Mouse (Mus musculus) liver, postnatal 0 days (tissue): ENCODE data around the gene Nrm. TPM values are rescaled to one million over a fixed set of nuclear protein-coding genes. Genes with fewer than 3 reads are reported as not detected.

Source experiments
- ATAC-seq: fragments of 200-750 bp; cut with Nextera tagmentation; 2 replicates; pipeline ENCODE4 v1.8.0; 2017; ENCODE audit warnings: mild to moderate bottlenecking, moderate library complexity
- DNase-seq: peaks from one replicate; pipeline ENCODE4 v3.0.0-alpha.2; 2016
- H3K27ac ChIP-seq: fragments of 300-500 bp; sonication (generic); 2 replicates; pipeline ENCODE4 v1.5.1; 2014; ENCODE audit warnings: antibody characterized with exemption, moderate library complexity, mild to moderate bottlenecking, low read depth
- H3K27me3 ChIP-seq: fragments of 300-500 bp; sonication (generic); 2 replicates; pipeline ENCODE4 v1.6.1; 2014; ENCODE audit warnings: low read length, control low read depth, mixed read lengths; ENCODE audit not compliant: insufficient read depth
- H3K36me3 ChIP-seq: fragments of 300-500 bp; sonication (generic); replicated peaks from 2 replicates; pipeline ENCODE4 v1.6.1; 2014; ENCODE audit warnings: mild to moderate bottlenecking, control low read depth, low read length, moderate library complexity, mixed read lengths; ENCODE audit not compliant: insufficient read depth
- H3K4me1 ChIP-seq: fragments of 300-500 bp; sonication (generic); 2 replicates; pipeline ENCODE4 v1.6.1; 2014; ENCODE audit warnings: antibody characterized with exemption, mild to moderate bottlenecking, control low read depth; ENCODE audit not compliant: insufficient read depth
- H3K4me2 ChIP-seq: fragments of 300-500 bp; sonication (generic); 2 replicates; pipeline ENCODE4 v1.6.1; 2014; ENCODE audit warnings: low read depth, mild to moderate bottlenecking, low read length, moderate library complexity, mixed read lengths
- H3K4me3 ChIP-seq: fragments of 300-500 bp; sonication (generic); 2 replicates; pipeline ENCODE4 v1.5.1; 2014; ENCODE audit warnings: low read depth, low read length
- H3K9ac ChIP-seq: fragments of 300-500 bp; sonication (generic); replicated peaks from 2 replicates; pipeline ENCODE4 v1.6.1; 2014; ENCODE audit warnings: mild to moderate bottlenecking, moderate library complexity
- H3K9me3 ChIP-seq: fragments of 300-500 bp; sonication (generic); 2 replicates; pipeline ENCODE4 v1.6.1; 2016; ENCODE audit warnings: mild to moderate bottlenecking, control low read depth, low read length, mixed read lengths
- CTCF ChIP-seq: sonication (generic); IDR thresholded peaks from 2 replicates; pipeline ENCODE4 v1.5.1; 2016; ENCODE audit warnings: antibody characterized with exemption, low read depth
- EP300 ChIP-seq: IDR thresholded peaks from 2 replicates; pipeline ENCODE4 v1.6.1; 2016; ENCODE audit warnings: antibody characterized with exemption, low read depth, mild to moderate bottlenecking
- WGBS: fragments of 180-500 bp; shearing (Covaris S2); extraction: QIAGEN DNeasy Blood & Tissue Kit; methylation state at CpG from one replicate; pipeline ENCODE4 v1.1.7; 2014; ENCODE audit not compliant: insufficient replicate concordance; 5-methylcytosine and 5-hydroxymethylcytosine counted together
- polyA plus RNA-seq: library from polyadenylated mRNA; unstranded; fragments of >200 nt; fragmentation: Nextera tagmentation; extraction: Ambion mirVana; gene quantifications from 2 replicates; pipeline ENCODE4 v1.2.1, GENCODE M21; 2015

Nrm gene
- polyA plus RNA-seq, 1 experiment from 2014 or later, result 15.8 TPM

DNA sequence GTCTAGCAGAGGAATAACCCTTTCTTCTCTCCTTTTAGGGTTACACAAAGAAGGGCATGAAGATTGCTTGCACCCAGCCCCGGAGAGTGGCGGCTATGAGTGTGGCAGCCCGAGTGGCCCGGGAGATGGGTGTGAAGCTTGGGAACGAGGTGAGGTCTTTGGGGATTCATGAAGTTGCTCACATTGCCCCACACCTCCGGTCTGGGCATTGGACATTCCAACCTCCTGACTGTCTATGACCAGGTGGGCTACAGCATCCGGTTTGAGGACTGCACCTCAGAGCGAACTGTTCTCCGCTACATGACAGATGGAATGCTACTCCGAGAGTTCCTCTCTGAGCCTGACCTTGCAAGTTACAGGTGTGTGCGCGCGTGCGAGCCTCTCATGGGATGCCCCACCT, 22.7 kb downstream of the Nrm start:
- H3K9me3 ChIP-seq, result no peaks in the 10 kb centered on the region
- no peak for ATAC-seq
- TF ChIP-seq EP300, result no peak
- 93% methylated on average over 14 of the region's 14 CpGs for WGBS
- H3K36me3 ChIP-seq, result peaks cover 61% of the 10 kb centered on the region
- no peak overlapping the region for H3K27ac ChIP-seq
- H3K4me2 ChIP-seq, result no peak overlapping the region
- no peaks in the 10 kb centered on the region for H3K27me3 ChIP-seq
- no peak overlapping the region for H3K9ac ChIP-seq
- H3K4me3 ChIP-seq, result no peak overlapping the region
- peaks cover 12% of the 10 kb centered on the region for H3K4me1 ChIP-seq
- DNase-seq, result no peak

DNA sequence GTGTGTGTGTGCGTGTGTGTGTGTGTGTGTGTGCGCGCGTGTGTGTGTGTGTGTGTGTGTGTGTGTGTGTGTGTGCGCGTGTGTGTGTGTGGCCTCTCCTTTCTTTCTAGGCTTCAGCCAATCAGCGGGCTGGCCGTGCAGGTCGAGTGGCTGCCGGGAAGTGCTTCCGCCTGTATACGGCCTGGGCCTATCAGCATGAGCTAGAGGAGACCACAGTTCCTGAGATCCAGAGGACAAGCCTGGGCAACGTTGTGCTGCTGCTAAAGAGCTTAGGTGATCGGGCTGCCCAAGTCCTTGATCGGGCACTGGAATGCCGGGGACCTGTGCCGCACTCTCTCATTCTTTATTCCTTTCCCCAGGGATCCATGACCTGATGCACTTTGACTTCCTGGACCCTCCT, 26.6 kb downstream of the Nrm start:
- DNase-seq, result no peak
- Histone ChIP-seq H3K27ac (no peak overlapping the region), H3K9ac (no peak overlapping the region), H3K4me1 (no peaks in the 10 kb centered on the region), H3K4me2 (no peak overlapping the region), H3K27me3 (no peaks in the 10 kb centered on the region), H3K36me3 (peaks cover 79% of the 10 kb centered on the region), H3K4me3 (no peak overlapping the region), H3K9me3 (no peaks in the 10 kb centered on the region)
- TF ChIP-seq EP300, result no peak
- no peak for TF ChIP-seq CTCF
- ATAC-seq, result no peak
- 84% methylated on average over 13 of the region's 17 CpGs for WGBS

DNA sequence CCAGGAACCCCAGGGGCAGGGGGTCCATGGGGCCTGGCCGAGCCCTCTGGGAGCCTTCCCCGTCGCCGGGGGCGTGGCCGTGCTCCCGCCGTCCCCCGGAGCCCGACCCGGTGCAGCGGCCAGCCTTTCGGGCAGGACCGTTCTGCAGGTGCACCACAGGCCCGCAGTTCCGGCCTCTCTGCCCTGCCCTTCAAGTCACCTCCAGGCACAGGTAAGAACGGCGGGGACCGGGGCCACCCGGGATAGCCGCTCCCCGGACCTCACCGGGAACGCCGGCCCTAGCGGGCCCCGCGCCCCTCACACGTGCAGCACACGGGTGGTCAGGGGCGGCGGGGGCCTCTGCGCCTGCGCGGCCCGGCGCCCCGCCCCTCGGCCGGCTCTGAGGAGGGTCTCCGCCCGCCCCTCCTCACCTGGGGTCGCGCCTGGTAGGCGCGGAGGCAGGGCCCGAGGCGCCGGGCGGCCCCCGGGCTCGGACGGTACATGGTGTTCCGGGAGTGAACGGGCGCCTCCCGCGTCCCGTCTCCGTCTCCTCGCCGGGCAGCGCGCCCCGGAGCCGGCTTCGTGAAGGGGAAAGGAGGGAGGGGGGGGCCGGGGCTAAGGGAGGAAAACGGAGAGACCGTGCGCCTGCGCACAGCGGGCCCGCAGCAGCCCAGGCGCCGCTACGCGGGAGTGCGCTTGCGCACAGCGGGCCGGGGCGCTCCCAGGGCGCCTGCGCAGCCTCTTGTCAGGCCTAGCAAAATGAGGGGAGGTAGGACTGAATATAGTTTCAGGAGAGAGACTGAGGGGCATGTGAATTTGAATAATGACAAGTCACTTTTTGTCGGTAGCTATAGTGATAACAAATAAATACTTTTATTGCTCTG, 35.9 kb downstream of the Nrm start, which contains the start of gene 2310061I04Rik:
Gene 2310061I04Rik, minus strand, starts transcription at position 651 of the 863 bp plus-strand sequence.
- H3K27me3 ChIP-seq, result no peaks in the 10 kb centered on the region
- H3K27ac ChIP-seq, result peak within 1 kb of the TSS; percentile 88
- peaks cover 18% of the 10 kb centered on the region for H3K36me3 ChIP-seq
- no peaks in the 10 kb centered on the region for H3K9me3 ChIP-seq
- ATAC-seq (peak; percentile 93), DNase-seq (peak; percentile 93)
- TF ChIP-seq EP300 (no peak), CTCF (no peak)
- peak within 1 kb of the TSS; percentile 75 for H3K4me2 ChIP-seq
- H3K4me1 ChIP-seq, result peaks cover 15% of the 10 kb centered on the region
- H3K9ac ChIP-seq, result peak within 1 kb of the TSS; percentile 70
- H3K4me3 ChIP-seq, result peak within 1 kb of the TSS; percentile 68
- under 1% methylated on average over 63 of the region's 86 CpGs for WGBS

- Histone ChIP-seq H3K9ac (peak overlapping the region; percentile 60; the same call in 1 of the 2 replicates), H3K4me1 (peaks cover 15% of the 10 kb centered on the region), H3K4me2 (peak overlapping the region; percentile 75), H3K9me3 (no peaks in the 10 kb centered on the region), H3K4me3 (peak overlapping the region; percentile 68), H3K36me3 (peaks cover 14% of the 10 kb centered on the region), H3K27me3 (no peaks in the 10 kb centered on the region), H3K27ac (peak overlapping the region; percentile 45; the same call in 1 of the 2 replicates)
- ATAC-seq (peak; percentile 33), DNase-seq (no peak)
- WGBS, result 36% methylated on average over 23 of the region's 23 CpGs
- TF ChIP-seq CTCF, result no peak
- no peak for TF ChIP-seq EP300
Observed at GRCm38 (mm10) chr17:35897644-35898573, 36.8 kb downstream of the Nrm start.

DNA sequence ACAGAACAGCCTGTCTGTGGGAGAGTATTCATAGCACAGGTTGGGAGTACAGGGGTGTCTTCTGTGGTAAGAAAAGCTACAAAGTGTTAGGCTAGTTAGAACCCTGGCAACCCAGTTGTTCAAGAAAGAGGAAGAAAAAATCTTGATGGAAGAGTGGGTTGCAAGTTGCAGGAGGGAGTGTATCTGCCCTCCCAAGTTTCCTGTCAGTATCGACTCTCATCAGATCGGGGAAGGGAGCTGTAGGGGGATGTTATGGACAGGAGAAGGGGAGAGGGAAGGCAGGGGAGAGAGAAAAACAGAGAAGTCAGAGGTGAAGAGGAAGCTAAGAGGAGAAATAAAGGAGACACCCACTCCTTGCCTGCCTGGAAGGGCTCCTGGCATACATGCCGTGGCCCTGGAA, 39.5 kb downstream of the Nrm start:
- Histone ChIP-seq H3K27me3 (no peaks in the 10 kb centered on the region), H3K9ac (no peak overlapping the region), H3K36me3 (peaks cover 4% of the 10 kb centered on the region), H3K9me3 (no peaks in the 10 kb centered on the region), H3K4me1 (peaks cover 13% of the 10 kb centered on the region), H3K4me3 (no peak overlapping the region), H3K27ac (no peak overlapping the region), H3K4me2 (no peak overlapping the region)
- ATAC-seq (no peak), DNase-seq (no peak)
- TF ChIP-seq EP300, result no peak
- no peak for TF ChIP-seq CTCF
- WGBS, result 41% methylated on average over 3 of the region's 3 CpGs
